Mouse (Mus musculus): ENCODE measurements around the gene Vrk3. TPM values are rescaled to one million over a fixed set of nuclear protein-coding genes. Genes with fewer than 3 reads are reported as not detected.

The Vrk3 gene
- polyA plus RNA-seq, 1 experiment from 2014 or later = 42.2 TPM

Other genes with a start within 250 kb of the Vrk3 start
- 0.23 TPM in 1 of 2 replicates, not detected in the other for gene Mybpc2, start 223.8 kb upstream of the Vrk3 start, polyA plus RNA-seq (2014; fragmentation: Nextera tagmentation; extraction: Ambion mirVana)
- 0.13 and 0.23 TPM in 2 replicates for gene Spib, start 216.3 kb upstream of the Vrk3 start, polyA plus RNA-seq (2014; fragmentation: Nextera tagmentation; extraction: Ambion mirVana)
- gene Pold1, start 199.6 kb upstream of the Vrk3 start, polyA plus RNA-seq (2014; fragmentation: Nextera tagmentation; extraction: Ambion mirVana) = 124 and 133 TPM in 2 replicates
- gene Nr1h2, start 194.5 kb upstream of the Vrk3 start, polyA plus RNA-seq (2014; fragmentation: Nextera tagmentation; extraction: Ambion mirVana) = 72.3 and 76.4 TPM in 2 replicates
- 0.68 and 0.92 TPM in 2 replicates for gene Napsa, start 176.0 kb upstream of the Vrk3 start, polyA plus RNA-seq (2014; fragmentation: Nextera tagmentation; extraction: Ambion mirVana)
- gene Kcnc3, start 157.7 kb upstream of the Vrk3 start, polyA plus RNA-seq (2014; fragmentation: Nextera tagmentation; extraction: Ambion mirVana) = 1.8 and 2.0 TPM in 2 replicates
- gene Myh14, start 77.6 kb upstream of the Vrk3 start, polyA plus RNA-seq (2014; fragmentation: Nextera tagmentation; extraction: Ambion mirVana) = 1.7 and 2.6 TPM in 2 replicates
- not detected in 2 replicates for gene Izumo2, start 39.7 kb upstream of the Vrk3 start, polyA plus RNA-seq (2014; fragmentation: Nextera tagmentation; extraction: Ambion mirVana)
- gene Zfp473, start 2.6 kb downstream of the Vrk3 start, polyA plus RNA-seq (2014; fragmentation: Nextera tagmentation; extraction: Ambion mirVana) = 3.9 and 4.4 TPM in 2 replicates
- gene Nup62, start 67.7 kb downstream of the Vrk3 start, polyA plus RNA-seq (2014; fragmentation: Nextera tagmentation; extraction: Ambion mirVana) = 73.5 and 86.5 TPM in 2 replicates
- gene Il4i1, start 68.0 kb downstream of the Vrk3 start, polyA plus RNA-seq (2014; fragmentation: Nextera tagmentation; extraction: Ambion mirVana) = 1.1 and 1.4 TPM in 2 replicates
- 3.2 and 3.4 TPM in 2 replicates for gene Atf5, start 68.2 kb downstream of the Vrk3 start, polyA plus RNA-seq (2014; fragmentation: Nextera tagmentation; extraction: Ambion mirVana)
- gene Akt1s1, start 100.6 kb downstream of the Vrk3 start, polyA plus RNA-seq (2014; fragmentation: Nextera tagmentation; extraction: Ambion mirVana) = 79.9 and 83.0 TPM in 2 replicates
- gene Tbc1d17, start 100.7 kb downstream of the Vrk3 start, polyA plus RNA-seq (2014; fragmentation: Nextera tagmentation; extraction: Ambion mirVana) = 67.6 and 69.9 TPM in 2 replicates
- 31.6 and 32.1 TPM in 2 replicates for gene Pnkp, start 108.7 kb downstream of the Vrk3 start, polyA plus RNA-seq (2014; fragmentation: Nextera tagmentation; extraction: Ambion mirVana)
- gene Ptov1, start 121.4 kb downstream of the Vrk3 start, polyA plus RNA-seq (2014; fragmentation: Nextera tagmentation; extraction: Ambion mirVana) = 454 and 526 TPM in 2 replicates
- gene Med25, start 144.3 kb downstream of the Vrk3 start, polyA plus RNA-seq (2014; fragmentation: Nextera tagmentation; extraction: Ambion mirVana) = 135 and 139 TPM in 2 replicates
- gene Fuz, start 147.7 kb downstream of the Vrk3 start, polyA plus RNA-seq (2014; fragmentation: Nextera tagmentation; extraction: Ambion mirVana) = 32.9 TPM in 2 replicates
- gene Ap2a1, start 181.1 kb downstream of the Vrk3 start, polyA plus RNA-seq (2014; fragmentation: Nextera tagmentation; extraction: Ambion mirVana) = 88.8 and 93.4 TPM in 2 replicates
- 0.23 TPM in 1 of 2 replicates, not detected in the other for gene Tsks, start 194.8 kb downstream of the Vrk3 start, polyA plus RNA-seq (2014; fragmentation: Nextera tagmentation; extraction: Ambion mirVana)
- 26.3 and 27.2 TPM in 2 replicates for gene Cpt1c, start 226.4 kb downstream of the Vrk3 start, polyA plus RNA-seq (2014; fragmentation: Nextera tagmentation; extraction: Ambion mirVana)
- gene Prmt1, start 238.2 kb downstream of the Vrk3 start, polyA plus RNA-seq (2014; fragmentation: Nextera tagmentation; extraction: Ambion mirVana) = 286 and 301 TPM in 2 replicates
- 75.3 and 86.0 TPM in 2 replicates for gene Irf3, start 249.2 kb downstream of the Vrk3 start, polyA plus RNA-seq (2014; fragmentation: Nextera tagmentation; extraction: Ambion mirVana)